Mouse (Mus musculus) adrenal gland, adult 8-10 months (tissue): ENCODE measurements around the gene Igsf6. TPM values are rescaled to one million over a fixed set of nuclear protein-coding genes. Genes with fewer than 3 reads are reported as not detected.
"Not testable (repeated sequence)": the region's sequence is repeated elsewhere in the genome, so short reads cannot be mapped to it uniquely, and the experiment has no call there.

Experiments
- DNase-seq: peaks from one replicate; pipeline ENCODE4 v3.0.0; 2022
- total RNA-seq, 4 experiments: library from RNA; stranded (reverse); gene quantifications; 2 replicates each; pipeline ENCODE4 v1.2.4; 2022

Igsf6 gene
- total RNA-seq, 4 experiments from 2014 or later, result 2.0 to 4.3 (median 3.8) TPM

GRCm38 (mm10) chr7:121053071-121053470, 21.3 kb downstream of the Igsf6 start:
- DNase-seq, result no peak

- DNase-seq, result no peak
These were observed 26.7 kb downstream of the Igsf6 start for GRCm38 (mm10) chr7:121047624-121048023.

GRCm38 (mm10) chr7:121045671-121046453, 28.5 kb downstream of the Igsf6 start:
- DNase-seq, result peak; percentile 42

GRCm38 (mm10) chr7:121044251-121044650, 30.1 kb downstream of the Igsf6 start:
- no peak for DNase-seq

GRCm38 (mm10) chr7:121043510-121043909, 30.9 kb downstream of the Igsf6 start:
- DNase-seq, result no peak

- no peak for DNase-seq
These were observed 31.4 kb downstream of the Igsf6 start for GRCm38 (mm10) chr7:121043004-121043403.

DNA sequence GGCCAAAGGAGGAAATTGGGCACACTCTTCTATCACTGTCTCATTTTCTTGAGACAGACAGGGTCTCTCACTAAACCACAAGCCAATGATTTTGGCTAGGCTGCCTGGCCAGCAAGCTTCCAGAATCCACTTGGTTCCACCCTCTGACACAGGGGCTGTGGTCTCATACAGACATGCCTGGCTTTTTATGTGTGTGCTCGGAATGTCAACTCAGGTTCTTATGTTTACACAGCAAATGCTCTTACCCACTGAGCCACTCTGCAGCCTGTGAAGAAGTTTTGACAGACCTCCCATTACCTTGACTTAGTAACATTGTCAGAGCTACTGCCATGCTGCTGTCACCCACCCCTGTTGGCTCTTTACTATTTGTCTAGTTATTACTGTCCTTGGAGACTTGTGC, 32.4 kb downstream of the Igsf6 start:
- DNase-seq, result no peak

- no peak for DNase-seq
These were observed 33.8 kb downstream of the Igsf6 start for GRCm38 (mm10) chr7:121040595-121040994.

GRCm38 (mm10) chr7:121035161-121035721, 39.1 kb downstream of the Igsf6 start:
- DNase-seq, result peak; percentile 55

DNA sequence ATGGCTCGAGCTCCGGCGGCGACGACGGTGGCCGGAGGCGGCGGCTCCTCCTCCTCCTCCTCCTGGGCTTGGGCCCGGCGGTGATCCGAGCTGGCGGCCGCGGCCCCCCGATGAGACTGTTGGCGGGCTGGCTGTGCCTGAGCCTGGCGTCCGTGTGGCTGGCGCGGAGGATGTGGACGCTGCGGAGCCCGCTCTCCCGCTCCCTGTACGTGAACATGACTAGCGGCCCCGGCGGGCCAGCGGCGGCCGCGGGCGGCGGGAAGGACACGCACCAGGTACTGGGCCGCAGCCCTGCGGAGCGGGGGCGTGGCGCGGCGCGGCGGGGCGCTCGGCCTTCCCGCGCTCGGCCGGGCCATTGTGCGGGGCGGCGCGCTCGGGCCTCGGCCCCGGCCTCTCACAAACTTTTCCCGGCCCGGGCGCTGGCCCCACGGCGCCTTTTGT, 39.7 kb downstream of the Igsf6 start:
- DNase-seq, result no peak

DNA sequence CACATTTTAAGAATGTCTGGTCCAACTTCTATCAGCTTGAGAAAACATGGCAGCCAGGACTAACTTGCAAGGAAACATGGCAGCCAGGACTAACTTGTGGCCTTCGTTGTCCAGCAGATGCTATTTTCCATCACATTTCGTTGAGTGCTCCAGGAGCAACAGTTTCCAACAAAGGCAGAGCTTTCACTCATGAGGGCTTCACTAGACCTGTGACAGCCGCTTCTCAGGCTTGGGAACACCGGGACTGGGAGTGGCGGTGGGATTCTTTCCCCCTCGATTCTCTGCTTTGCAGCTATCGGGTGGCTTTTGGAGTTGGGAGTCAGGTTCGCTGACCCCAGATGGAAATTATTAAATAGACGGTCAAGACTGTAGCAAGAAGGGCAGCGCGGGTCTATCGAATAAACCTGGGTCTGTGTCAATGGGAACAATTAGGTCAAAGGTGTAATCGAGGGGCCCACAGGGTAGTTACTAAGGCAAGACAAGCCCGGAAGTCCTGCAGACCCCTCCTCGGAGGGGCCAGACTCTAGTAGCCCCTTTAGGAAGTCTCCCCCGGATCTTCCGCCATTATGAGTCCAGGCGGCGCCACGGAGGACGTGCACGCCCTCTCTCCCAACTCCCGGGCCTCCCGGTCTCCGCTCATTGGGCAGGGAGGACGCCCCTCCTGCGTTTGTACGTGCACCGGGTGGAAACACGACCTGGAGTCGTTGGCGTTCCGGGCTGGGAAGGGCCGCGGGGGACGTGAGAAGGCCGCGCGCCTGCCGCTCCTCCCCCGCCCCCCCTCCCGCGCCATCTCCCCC, 40.3 kb downstream of the Igsf6 start, which contains the start of gene Mettl9:
TSS of gene Mettl9 (plus strand) at position 590 of the 797 bp plus-strand sequence.
- DNase-seq, result peak; percentile 93

GRCm38 (mm10) chr7:121029947-121030346, 44.4 kb downstream of the Igsf6 start:
- DNase-seq, result not testable (repeated sequence)

DNA sequence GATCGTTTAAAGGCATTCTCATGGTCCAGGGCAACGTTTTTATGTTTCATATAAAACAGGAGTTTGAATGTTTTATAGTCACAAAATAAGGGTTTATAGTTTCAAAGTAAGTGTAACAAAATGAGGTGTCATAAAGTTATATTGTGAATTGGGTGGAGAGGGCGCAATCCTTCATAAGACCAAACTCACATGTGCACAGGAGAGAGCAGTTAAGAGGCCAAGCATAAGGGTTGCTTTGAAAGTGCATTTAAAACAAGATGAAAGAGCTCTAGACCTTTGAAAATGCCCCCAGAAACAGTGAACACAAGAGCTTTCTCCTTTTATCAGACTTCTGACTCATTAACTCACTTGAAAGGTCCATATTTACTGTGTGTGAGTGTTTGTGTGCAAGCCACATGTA, 48.1 kb downstream of the Igsf6 start:
- no peak for DNase-seq

GRCm38 (mm10) chr7:121025221-121026008, 49.0 kb downstream of the Igsf6 start:
- no peak for DNase-seq

DNA sequence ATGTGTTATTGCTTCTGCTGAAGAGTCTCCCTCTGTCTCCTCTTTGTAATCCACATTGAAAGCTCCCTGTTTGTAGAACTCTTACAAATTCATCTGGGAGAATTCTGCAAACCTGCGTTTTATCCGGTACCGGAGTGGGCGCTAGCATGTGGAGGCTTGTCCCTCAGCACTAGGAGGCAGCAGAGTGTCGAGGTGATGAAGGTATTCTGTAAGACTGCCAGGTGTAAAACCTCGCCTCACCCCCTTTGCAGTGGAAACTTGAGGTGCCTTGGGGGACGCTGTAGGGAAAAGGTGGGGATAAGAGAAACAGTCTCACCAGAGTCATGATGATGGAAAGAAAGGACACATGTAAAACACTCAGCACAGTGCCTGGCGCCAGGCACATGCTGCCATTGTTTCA, 54.1 kb downstream of the Igsf6 start:
- no peak for DNase-seq

GRCm38 (mm10) chr7:121018778-121019177, 55.6 kb downstream of the Igsf6 start:
- no peak for DNase-seq

- no peak for DNase-seq
These were observed 59.9 kb downstream of the Igsf6 start for GRCm38 (mm10) chr7:121014486-121014885.

Other genes with a start within 250 kb of the Igsf6 start
- 10 to 100 TPM; 27.2 to 51.2 (median 40.8) TPM for gene Eef2k, start 231.7 kb downstream of the Igsf6 start, total RNA-seq
- 10 to 100 TPM; 23.6 to 34.6 (median 27.7) TPM for gene Polr3e, start 156.8 kb downstream of the Igsf6 start, total RNA-seq
- 10 to 100 TPM in 1 of 4 experiments, 1 to 10 TPM in 3; 4.9 to 13.0 (median 7.0) TPM for gene Cdr2, start 92.3 kb downstream of the Igsf6 start, total RNA-seq
- under 1 TPM in 2 of 4 experiments, not detected in 2; 0.15 to 0.49 TPM for gene Mfsd13b, start 92.1 kb downstream of the Igsf6 start, total RNA-seq
- 100 to 1,000 TPM; 104 to 126 (median 113) TPM for gene Mettl9, start 40.1 kb downstream of the Igsf6 start, total RNA-seq
- 1 to 10 TPM in 2 of 4 experiments, under 1 TPM in 2; 0.58 to 1.3 (median 1.0) TPM for gene Otoa, start 7.1 kb upstream of the Igsf6 start, total RNA-seq